8 mouse cellular contexts compared by ENCODE assay signal in the genomic region with DNA sequence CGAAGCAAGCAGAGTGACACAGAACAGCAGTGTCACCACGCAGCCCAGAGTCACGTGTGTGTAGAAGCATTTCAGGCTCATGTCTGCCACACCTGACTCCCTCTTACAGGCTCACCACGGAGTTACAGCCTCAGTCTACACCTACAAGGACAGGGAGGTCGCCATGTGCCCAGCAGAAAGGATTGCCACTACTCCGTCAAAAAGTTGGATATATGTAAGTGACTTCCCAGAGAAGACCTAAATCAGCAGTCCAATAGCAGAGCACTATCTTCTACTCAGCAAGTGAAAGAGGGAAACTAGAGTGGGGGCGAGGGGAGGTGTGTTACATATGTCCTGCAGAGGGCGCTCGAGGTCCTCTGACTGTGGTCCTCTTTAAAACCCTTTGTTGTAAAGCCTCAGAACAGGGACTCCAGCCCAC. TPM values are rescaled to one million over a fixed set of nuclear protein-coding genes. Genes with fewer than 3 reads are reported as not detected.
A peak's percentile ranks its signal among the peaks of the same experiment; 100 is the strongest.
DNase-seq lines count a peak whose midpoint lies in the region; ATAC-seq and TF ChIP-seq lines count a peak whose summit lies in the region.

No protein-coding gene starts in this region.

- TF ChIP-seq CTCF in CH12.LX (conservative IDR thresholded peaks at IDR 0.05 in 1 of 2, IDR thresholded peaks at IDR 0.05 in 1 of 2; ENCODE audit: low read depth in 2 of 2, low read length in 2 of 2): peak; percentile 65 to 88
- peak; percentile 85 for TF ChIP-seq CTCF in brain, embryonic 14.5 days (IDR thresholded peaks at IDR 0.05; ENCODE audit: borderline replicate concordance, extremely low read depth, insufficient read depth, insufficient read length)

- no peak overlapping the region for H3K4me2 ChIP-seq in hindbrain, embryonic 14.5 days (replicated peaks)
- no peak overlapping the region for H3K4me2 ChIP-seq in hindbrain, embryonic 12.5 days (replicated peaks)
- peak overlapping the region; percentile 93 for H3K4me2 ChIP-seq in CH12.LX (ENCODE audit: insufficient read depth, low read depth, poor library complexity, severe bottlenecking)

- ATAC-seq in hindbrain, embryonic 14.5 days (ENCODE audit: low FRiP score): no peak
- no peak for ATAC-seq in hindbrain, embryonic 12.5 days (ENCODE audit: low FRiP score)

- H3K9ac ChIP-seq in hindbrain, embryonic 14.5 days: no peak overlapping the region
- no peak overlapping the region for H3K9ac ChIP-seq in hindbrain, embryonic 12.5 days
- no peak overlapping the region for H3K9ac ChIP-seq in CH12.LX (ENCODE audit: insufficient read depth, low read depth)

- dilution Hi-C loops in CH12.LX (cut with MboI; ENCODE audit: extremely low pct_ligation_motif_present, extremely low pct_unique_long_range_greater_than_20kb, low sequenced_read_pairs): no loop called here

- H3K27me3 ChIP-seq in hindbrain, embryonic 14.5 days (ENCODE audit: control insufficient read depth, insufficient read depth, low read length): no peaks in the 10 kb centered on the region
- 0 out of 2 replicates have a peak, but pooled peaks cover 3% of the 10 kb centered on the region for H3K27me3 ChIP-seq in hindbrain, embryonic 12.5 days
- H3K27me3 ChIP-seq in CH12.LX (replicated peaks): no peaks in the 10 kb centered on the region

- no peak overlapping the region for H3K27ac ChIP-seq in hindbrain, embryonic 14.5 days
- no peak overlapping the region for H3K27ac ChIP-seq in hindbrain, embryonic 12.5 days
- H3K27ac ChIP-seq in CH12.LX (ENCODE audit: insufficient read depth, low read depth): no peak overlapping the region

- peak; percentile 76 for TF ChIP-seq RAD21 in CH12.LX (IDR thresholded peaks at IDR 0.05; ENCODE audit: low read depth, low read length)

- no peak for TF ChIP-seq POLR2A in CH12.LX (IDR thresholded peaks at IDR 0.05; ENCODE audit: low read depth, low read length)
- no peak for TF ChIP-seq POLR2A in brain, embryonic 14.5 days (IDR thresholded peaks at IDR 0.05; ENCODE audit: borderline replicate concordance, extremely low read depth, insufficient read depth, insufficient read length, poor library complexity, severe bottlenecking)

- in situ Hi-C loops in CH12.LX (cut with MboI; ENCODE audit: low pct_ligation_motif_present, low pct_unique_long_range_greater_than_20kb, low sequenced_read_pairs): loop anchor here (5.0 to 25.0 kb wide), 2 partner anchors 86 to 376 kb away; no protein-coding TSS in a partner anchor

- no peaks in the 10 kb centered on the region for H3K36me3 ChIP-seq in hindbrain, embryonic 14.5 days (replicated peaks; ENCODE audit: control insufficient read depth, insufficient read depth)
- no peaks in the 10 kb centered on the region for H3K36me3 ChIP-seq in hindbrain, embryonic 12.5 days
- H3K36me3 ChIP-seq in CH12.LX (replicated peaks in 1 of 2; ENCODE audit: control insufficient read depth in 1 of 2, insufficient read depth in 1 of 2, low read length in 1 of 2): peaks cover 2 to 7% of the 10 kb centered on the region in 2 experiments

- H3K9me3 ChIP-seq in hindbrain, embryonic 14.5 days (ENCODE audit: control insufficient read depth, low read length): no peaks in the 10 kb centered on the region
- H3K9me3 ChIP-seq in hindbrain, embryonic 12.5 days (replicated peaks): no peaks in the 10 kb centered on the region
- no peaks in the 10 kb centered on the region for H3K9me3 ChIP-seq in CH12.LX (replicated peaks; ENCODE audit: low read length)

- H3K79me2 ChIP-seq in CH12.LX (replicated peaks; ENCODE audit: control insufficient read depth, extremely low read depth, insufficient read depth, poor library complexity, severe bottlenecking): peaks cover 23% of the 10 kb centered on the region

- DNase-seq in hindbrain, embryonic 14.5 days (ENCODE audit: low spot score): peak; percentile 82
- peak; percentile 89 for DNase-seq in CH12.LX (ENCODE audit: extremely low read depth)
- peak; percentile 88 for DNase-seq in brain, embryonic 14.5 days (ENCODE audit: low read depth)
- peak; percentile 33 for DNase-seq in fibroblast of lung, adult 2 months (ENCODE audit: low read depth)
- DNase-seq in kidney, adult 9 months: peak; percentile 60
- DNase-seq in mesoderm, embryonic 11.5 days (ENCODE audit: low read depth, low spot score): peak; percentile 92
- peak; percentile 62 for DNase-seq in thymus, postnatal 14 days

- H3K4me3 ChIP-seq in hindbrain, embryonic 14.5 days (replicated peaks; ENCODE audit: low read length): no peak overlapping the region
- no peak overlapping the region for H3K4me3 ChIP-seq in hindbrain, embryonic 12.5 days
- H3K4me3 ChIP-seq in CH12.LX (replicated peaks in 1 of 3; ENCODE audit: low read depth in 2 of 3, low read length in 2 of 3, poor library complexity in 1 of 3): peak overlapping the region; percentile 34 to 37 (median 36)

- peaks cover 13% of the 10 kb centered on the region; the same call in 1 of the 2 replicates for H3K4me1 ChIP-seq in hindbrain, embryonic 14.5 days (replicated peaks; ENCODE audit: control insufficient read depth, insufficient read depth, low read length)
- peaks cover 31% of the 10 kb centered on the region for H3K4me1 ChIP-seq in hindbrain, embryonic 12.5 days
- peaks cover 4 to 33% of the 10 kb centered on the region in 2 experiments for H3K4me1 ChIP-seq in CH12.LX (ENCODE audit: control insufficient read depth in 1 of 2, insufficient read depth in 2 of 2)

- no peak for TF ChIP-seq EP300 in CH12.LX (IDR thresholded peaks at IDR 0.05; ENCODE audit: low read length)

- WGBS in hindbrain, embryonic 14.5 days: 16% methylated on average over 9 of the region's 9 CpGs
- 18% methylated on average over 9 of the region's 9 CpGs for WGBS in hindbrain, embryonic 12.5 days

TF ChIP-seq in CH12.LX, 34 proteins besides CTCF, POLR2A, EP300 and RAD21:
- TF ChIP-seq MAZ (IDR thresholded peaks at IDR 0.05; ENCODE audit: low read depth, low read length): peak; percentile 82
- peak; percentile 76 for TF ChIP-seq MYC (IDR thresholded peaks at IDR 0.05; ENCODE audit: low read depth, low read length)
- no peak for TF ChIP-seq ELF1 (IDR thresholded peaks at IDR 0.05; ENCODE audit: low read depth, low read length)
- TF ChIP-seq POLR2AphosphoS2 (IDR thresholded peaks at IDR 0.05; ENCODE audit: low read depth, low read length): no peak
- TF ChIP-seq BHLHE40 (IDR thresholded peaks at IDR 0.05; ENCODE audit: low read depth, low read length): peak; percentile 72; the same call in 1 of the 2 replicates
- no peak for TF ChIP-seq ETS1 (conservative IDR thresholded peaks at IDR 0.05; ENCODE audit: low read depth, low read length)
- no peak for TF ChIP-seq JUN (IDR thresholded peaks at IDR 0.05; ENCODE audit: insufficient read depth, low read depth, low read length)
- TF ChIP-seq MAFK (IDR thresholded peaks at IDR 0.05; ENCODE audit: insufficient replicate concordance, low read length): no peak
- peak; percentile 45; the same call in 1 of the 2 replicates for TF ChIP-seq USF1 (IDR thresholded peaks at IDR 0.05; ENCODE audit: low read depth, low read length)
- TF ChIP-seq E2F4 (IDR thresholded peaks at IDR 0.05; ENCODE audit: insufficient replicate concordance, low read depth, low read length): no peak
- peak; percentile 77 for TF ChIP-seq SMC3 (IDR thresholded peaks at IDR 0.05; ENCODE audit: low read depth, low read length)
- TF ChIP-seq ZKSCAN1 (IDR thresholded peaks at IDR 0.05; ENCODE audit: borderline replicate concordance, low read depth, low read length): no peak
- TF ChIP-seq JUND (conservative IDR thresholded peaks at IDR 0.05; ENCODE audit: low read depth, low read length): no peak; the same call in 1 of the 2 replicates
- TF ChIP-seq NRF1 (IDR thresholded peaks at IDR 0.05; ENCODE audit: low read depth, low read length): no peak
- TF ChIP-seq USF2 (conservative IDR thresholded peaks at IDR 0.05; ENCODE audit: low read depth, low read length): peak; percentile 34; the same call in 1 of the 2 replicates
- TF ChIP-seq SIN3A (IDR thresholded peaks at IDR 0.05; ENCODE audit: low read length): no peak
- no peak for TF ChIP-seq HCFC1 (IDR thresholded peaks at IDR 0.05; ENCODE audit: low read depth, low read length)
- TF ChIP-seq CHD1 (IDR thresholded peaks at IDR 0.05; ENCODE audit: low read depth, low read length): no peak
- peak; percentile 43; the same call in 1 of the 2 replicates for TF ChIP-seq MAX (IDR thresholded peaks at IDR 0.05; ENCODE audit: low read length)
- 0 out of 2 replicates have a peak, but pooled peaks have one; percentile 28 for TF ChIP-seq IRF4 (IDR thresholded peaks at IDR 0.05; ENCODE audit: low read depth, low read length)

RNA-seq across cellular contexts. Expression of a gene that starts 2.0 kb away (rescaled TPM):
- polyA plus RNA-seq in hindbrain, embryonic 14.5 days (2014; fragmentation: Nextera tagmentation; extraction: Ambion mirVana): 94.9 and 97.7 TPM in 2 replicates
- polyA plus RNA-seq in hindbrain, embryonic 12.5 days (2016; fragmentation: Nextera tagmentation; extraction: Ambion mirVana): 117 and 128 TPM in 2 replicates
- 118 and 141 TPM in 2 replicates for total RNA-seq in CH12.LX (2012; rRNA removed)
- 245 and 269 TPM in 2 replicates for total RNA-seq in CH12.LX (2014; rRNA removed)
- 157 and 164 TPM in 2 replicates for polyA plus RNA-seq in CH12.LX (2012; ENCODE audit: insufficient read length, low read depth)
- 65.1 and 90.8 TPM in 2 replicates for polyA plus RNA-seq in brain, embryonic 14.5 days (2012; rRNA removed)

RNA-seq across cellular contexts. Expression of a gene that starts 28.3 kb away (rescaled TPM):
- 300 and 364 TPM in 2 replicates for polyA plus RNA-seq in hindbrain, embryonic 14.5 days (2014; fragmentation: Nextera tagmentation; extraction: Ambion mirVana)
- 655 and 681 TPM in 2 replicates for polyA plus RNA-seq in hindbrain, embryonic 12.5 days (2016; fragmentation: Nextera tagmentation; extraction: Ambion mirVana)
- total RNA-seq in CH12.LX (2012; rRNA removed) (not detected in 2 replicates), CH12.LX (2014; rRNA removed) (not detected in 2 replicates)
- not detected in 2 replicates for polyA plus RNA-seq in CH12.LX (2012; ENCODE audit: insufficient read length, low read depth)
- 112 and 168 TPM in 2 replicates for polyA plus RNA-seq in brain, embryonic 14.5 days (2012; rRNA removed)

RNA-seq across cellular contexts. Expression of a gene that starts 37.6 kb away (rescaled TPM):
- 10.2 and 10.9 TPM in 2 replicates for polyA plus RNA-seq in hindbrain, embryonic 14.5 days (2014; fragmentation: Nextera tagmentation; extraction: Ambion mirVana)
- 7.1 and 7.5 TPM in 2 replicates for polyA plus RNA-seq in hindbrain, embryonic 12.5 days (2016; fragmentation: Nextera tagmentation; extraction: Ambion mirVana)
- total RNA-seq in CH12.LX (2012; rRNA removed) (2.3 and 2.4 TPM in 2 replicates), CH12.LX (2014; rRNA removed) (0.81 and 0.95 TPM in 2 replicates)
- polyA plus RNA-seq in CH12.LX (2012; ENCODE audit: insufficient read length, low read depth): 1.1 and 1.8 TPM in 2 replicates
- polyA plus RNA-seq in brain, embryonic 14.5 days (2012; rRNA removed): 6.3 and 7.3 TPM in 2 replicates

Comparison
In these comparisons a context has a peak if more than half of its experiments do, and no peak if none do; other contexts are left out.
1. DNase-seq: peak in every context shown above with its lines; median percentile 92 in mesoderm, embryonic 11.5 days; 89 in CH12.LX; 88 in brain, embryonic 14.5 days; 82 in hindbrain, embryonic 14.5 days; 62 in thymus, postnatal 14 days; 60 in kidney, adult 9 months; 33 in fibroblast of lung, adult 2 months.
2. H3K4me3 ChIP-seq: peak in CH12.LX (3 of 3); none in hindbrain, embryonic 14.5 days (single experiment) and hindbrain, embryonic 12.5 days (single experiment).
3. RNA of a gene that starts 28.3 kb away (polyA plus RNA-seq): 655 to 681 TPM in hindbrain, embryonic 12.5 days, 300 to 364 TPM in hindbrain, embryonic 14.5 days and 112 to 168 TPM in brain, embryonic 14.5 days; not detected in CH12.LX; every median in the first group is over 100 times any median in the second.